Mouse (Mus musculus) spleen, adult 12 weeks (tissue): ENCODE data around the gene Rnase12.
"Not testable (repeated sequence)": the region's sequence is repeated elsewhere in the genome, so short reads cannot be mapped to it uniquely, and the experiment has no call there.

Experiments used
- DNase-seq: peaks from one replicate; pipeline ENCODE4 v3.0.0; 2022; ENCODE audit warnings: low spot score

Gene Rnase12

GRCm38 (mm10) chr14:51017256-51017655 is 40.2 kb downstream of the Rnase12 start:
- DNase-seq = no peak

- DNase-seq = no peak
Observed at GRCm38 (mm10) chr14:51015780-51016179, 41.7 kb downstream of the Rnase12 start.

GRCm38 (mm10) chr14:51014724-51015123 is 42.7 kb downstream of the Rnase12 start:
- not testable (repeated sequence) for DNase-seq

- no peak for DNase-seq
Observed at GRCm38 (mm10) chr14:51009572-51009971, 47.9 kb downstream of the Rnase12 start.

DNA sequence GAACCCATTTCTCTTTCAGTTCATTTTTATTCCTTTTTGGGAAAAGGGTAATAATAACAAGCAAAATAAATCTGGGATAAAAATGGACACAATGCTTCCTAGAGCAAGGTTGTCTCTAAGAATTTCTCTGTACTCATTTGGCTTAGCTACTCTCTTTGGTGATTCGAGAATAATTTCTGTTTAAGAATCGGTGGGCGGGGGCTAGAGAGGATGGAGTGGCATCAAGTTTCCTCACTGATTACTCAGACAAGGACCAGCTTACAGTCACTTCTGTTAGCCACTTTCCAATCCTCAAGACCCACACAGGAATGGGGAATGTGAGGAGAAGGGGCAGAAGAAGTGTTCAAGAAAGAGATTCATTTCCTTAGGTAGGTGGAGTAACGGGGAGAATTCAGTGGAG is 48.7 kb downstream of the Rnase12 start:
- DNase-seq = no peak

- no peak for DNase-seq
Observed at GRCm38 (mm10) chr14:51007914-51008713, 49.3 kb downstream of the Rnase12 start.

- no peak for DNase-seq
Observed at GRCm38 (mm10) chr14:51007152-51007801, 50.2 kb downstream of the Rnase12 start, which contains the start of gene Rnase10. TSS of gene Rnase10 (plus strand) at chr14:51007751.
